Mouse (Mus musculus) thymus, postnatal 25 days (tissue): ENCODE measurements around the gene Magi2.

Experiments
- DNase-seq: peaks from one replicate; pipeline ENCODE4 v3.0.0; 2022

Gene Magi2

GRCm38 (mm10) chr5:20620596-20621511 lies 1394.0 kb downstream of the Magi2 start:
- DNase-seq: no peak

- no peak for DNase-seq
Observed at GRCm38 (mm10) chr5:20622417-20622816, 1395.6 kb downstream of the Magi2 start.

GRCm38 (mm10) chr5:20622837-20623573 lies 1396.2 kb downstream of the Magi2 start:
- no peak for DNase-seq

DNA sequence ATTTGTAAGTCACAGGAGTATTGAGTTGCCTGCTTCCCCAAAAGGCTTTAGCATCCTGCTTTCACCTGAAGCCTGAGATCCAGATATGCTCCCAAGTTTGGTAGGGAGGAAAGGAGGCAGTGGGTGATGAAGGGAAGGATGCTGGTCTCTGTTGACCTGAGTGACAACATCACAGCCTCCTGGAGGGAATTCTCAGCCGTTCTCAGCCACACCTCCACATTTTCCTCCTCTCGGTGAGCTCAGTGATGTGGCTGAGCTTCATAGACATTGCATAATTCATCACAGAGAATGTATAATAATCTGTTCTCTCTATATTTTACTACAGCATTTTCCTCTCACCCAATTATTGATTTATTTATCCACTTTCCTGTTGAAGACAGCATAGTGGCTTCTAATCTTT lies 1398.3 kb downstream of the Magi2 start:
- no peak for DNase-seq

DNA sequence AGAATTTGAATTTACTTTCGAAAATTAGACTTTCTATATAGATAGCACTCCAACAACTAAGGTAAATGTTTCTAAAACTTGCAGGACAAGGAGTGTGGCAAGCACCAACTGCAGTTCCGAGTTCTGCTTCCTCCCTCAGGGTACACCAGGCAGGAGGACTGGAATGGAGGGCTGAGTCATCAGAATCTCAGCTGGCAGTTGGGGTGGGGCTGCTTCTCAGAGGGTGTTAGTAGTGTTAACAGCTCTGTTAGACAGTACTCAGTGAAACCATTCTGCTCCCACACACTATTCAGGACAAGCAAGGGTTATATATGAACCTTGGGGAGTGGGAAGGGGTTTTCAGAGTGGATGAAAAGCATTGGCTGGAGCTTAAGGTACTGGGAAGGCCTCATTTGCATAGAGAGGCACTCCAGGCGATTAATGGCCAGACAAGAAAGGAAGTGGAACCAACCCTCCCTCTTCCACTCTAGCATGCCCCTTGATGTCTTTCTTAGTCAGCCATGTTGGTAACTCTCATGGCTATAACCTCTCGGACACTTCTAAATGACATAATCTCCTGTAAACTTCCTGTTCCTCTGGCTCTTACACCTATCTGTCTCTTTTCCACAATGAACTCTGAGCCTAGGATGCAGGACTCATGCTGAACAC lies 1402.2 kb downstream of the Magi2 start:
- DNase-seq: no peak

GRCm38 (mm10) chr5:20634046-20634769 lies 1407.4 kb downstream of the Magi2 start:
- DNase-seq: no peak

- no peak for DNase-seq
Observed at GRCm38 (mm10) chr5:20634822-20635221, 1408.0 kb downstream of the Magi2 start.

DNA sequence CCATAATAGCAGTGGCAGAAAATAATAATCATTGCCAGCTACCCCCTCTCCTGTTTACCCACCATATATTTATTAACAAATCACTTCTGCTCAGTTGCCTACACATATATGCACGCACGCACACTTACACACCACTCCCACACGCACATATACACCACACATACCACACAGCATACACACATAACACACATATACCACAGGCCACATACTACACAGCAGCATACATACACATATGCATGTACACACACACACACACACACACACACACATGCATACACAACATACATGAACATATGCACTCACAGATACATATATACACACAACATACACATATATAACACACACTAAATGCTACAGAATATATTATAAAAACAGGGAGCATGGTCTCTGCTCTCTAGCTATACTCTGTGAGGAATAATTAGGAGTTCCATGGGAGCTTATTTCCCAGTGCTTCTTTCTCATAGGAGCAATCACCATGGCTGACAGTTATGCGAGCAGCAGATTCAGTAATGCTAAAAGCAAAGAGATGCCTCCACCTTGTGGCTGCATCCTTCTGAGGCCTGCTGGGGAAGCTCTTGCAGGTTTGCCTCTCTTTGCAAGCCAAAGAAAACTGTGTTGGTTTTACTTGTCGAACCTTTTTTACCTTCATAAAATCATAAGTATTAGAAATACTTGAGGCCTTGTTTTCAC lies 1410.6 kb downstream of the Magi2 start:
- DNase-seq: no peak

DNA sequence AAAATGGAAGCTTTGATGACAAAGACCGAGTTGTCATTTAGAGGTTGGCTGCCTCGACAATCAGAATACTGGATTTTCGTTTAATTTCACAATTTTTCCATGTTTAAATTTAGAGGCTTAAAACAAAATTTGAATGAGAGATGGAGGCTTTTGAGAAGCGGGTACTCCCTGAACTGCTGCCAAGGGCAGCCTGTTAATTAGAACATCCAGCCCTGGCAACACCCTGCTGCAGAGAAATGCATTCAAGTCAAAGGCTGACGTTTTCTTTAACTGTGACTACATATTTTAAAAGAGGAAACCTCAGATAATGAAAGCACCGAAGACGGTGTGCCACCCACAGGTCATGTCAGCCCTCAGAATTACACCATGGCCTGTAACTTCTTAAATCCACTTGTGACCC lies 1415.4 kb downstream of the Magi2 start:
- no peak for DNase-seq

- DNase-seq: no peak
Observed at GRCm38 (mm10) chr5:20643741-20644140, 1416.9 kb downstream of the Magi2 start.

GRCm38 (mm10) chr5:20646947-20647346 lies 1420.1 kb downstream of the Magi2 start:
- no peak for DNase-seq

- no peak for DNase-seq
Observed at GRCm38 (mm10) chr5:20653425-20654185, 1426.8 kb downstream of the Magi2 start.

DNA sequence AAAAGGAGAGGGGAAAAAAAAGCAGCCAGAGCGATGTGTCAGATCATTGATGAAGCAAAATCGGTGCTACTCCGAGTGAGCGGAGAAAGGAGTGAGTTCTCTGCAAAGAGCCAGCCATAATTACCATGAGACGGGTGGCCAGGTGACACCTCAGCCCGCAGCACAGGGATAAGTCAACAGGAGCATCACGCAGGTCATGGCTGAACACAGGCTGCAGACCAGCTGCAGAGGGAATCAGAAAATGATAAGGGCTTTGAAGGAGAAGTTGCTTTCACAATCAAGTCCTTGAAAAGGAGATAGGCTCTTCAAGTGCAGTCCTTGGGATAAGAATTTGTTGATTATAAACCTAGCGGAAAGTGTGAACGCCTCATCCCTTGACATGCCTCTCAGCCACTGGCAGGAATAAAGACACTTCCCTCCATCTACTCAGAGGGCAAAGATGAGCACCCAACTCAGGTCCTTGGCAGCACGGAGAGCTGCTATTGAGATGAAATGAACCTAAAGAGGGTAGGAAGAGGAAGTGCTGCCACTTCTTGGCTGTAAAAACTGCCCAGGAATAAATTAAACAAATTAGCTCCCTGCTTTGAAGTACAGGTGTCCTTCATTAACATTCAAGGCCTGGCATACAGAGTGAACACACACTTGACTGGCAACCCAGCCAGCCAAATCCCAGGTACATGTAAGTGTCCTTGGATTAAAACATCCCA lies 1428.1 kb downstream of the Magi2 start:
- DNase-seq: no peak

- no peak for DNase-seq
Observed at GRCm38 (mm10) chr5:20657056-20657455, 1430.2 kb downstream of the Magi2 start.

- no peak for DNase-seq
Observed at GRCm38 (mm10) chr5:20667601-20668000, 1440.8 kb downstream of the Magi2 start.

DNA sequence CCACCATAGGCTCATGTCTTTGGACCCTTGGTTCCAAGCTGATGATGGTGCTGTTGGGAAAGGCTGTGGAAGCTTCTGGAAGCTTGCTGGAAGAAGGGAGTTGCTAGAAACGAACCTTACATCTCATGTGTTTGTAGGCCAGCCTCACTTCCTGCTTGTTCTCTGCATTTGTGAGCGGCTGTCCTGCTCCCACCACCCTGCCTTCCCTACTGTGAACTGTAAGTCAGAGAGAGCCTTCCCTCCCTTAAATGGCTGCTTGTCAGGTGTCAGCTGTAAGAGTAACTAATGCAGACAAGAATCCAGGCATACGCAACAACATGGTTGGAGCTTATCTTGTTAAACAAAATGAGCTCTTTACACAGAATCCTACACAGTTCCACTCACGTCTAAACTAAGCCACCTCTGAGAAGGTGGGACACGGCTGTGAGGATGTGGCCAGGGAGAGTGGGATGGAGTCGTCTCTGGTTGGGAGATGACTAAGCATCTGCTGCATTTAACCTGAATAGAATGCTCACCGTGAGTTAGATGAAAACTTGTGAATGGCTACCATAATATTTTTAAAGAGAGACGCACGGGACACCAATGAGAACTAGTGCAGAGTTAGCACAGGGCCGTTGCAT lies 1442.0 kb downstream of the Magi2 start:
- DNase-seq: no peak

- no peak for DNase-seq
Observed at GRCm38 (mm10) chr5:20669456-20669855, 1442.6 kb downstream of the Magi2 start.

- no peak for DNase-seq
Observed at GRCm38 (mm10) chr5:20671826-20672225, 1445.0 kb downstream of the Magi2 start.

DNA sequence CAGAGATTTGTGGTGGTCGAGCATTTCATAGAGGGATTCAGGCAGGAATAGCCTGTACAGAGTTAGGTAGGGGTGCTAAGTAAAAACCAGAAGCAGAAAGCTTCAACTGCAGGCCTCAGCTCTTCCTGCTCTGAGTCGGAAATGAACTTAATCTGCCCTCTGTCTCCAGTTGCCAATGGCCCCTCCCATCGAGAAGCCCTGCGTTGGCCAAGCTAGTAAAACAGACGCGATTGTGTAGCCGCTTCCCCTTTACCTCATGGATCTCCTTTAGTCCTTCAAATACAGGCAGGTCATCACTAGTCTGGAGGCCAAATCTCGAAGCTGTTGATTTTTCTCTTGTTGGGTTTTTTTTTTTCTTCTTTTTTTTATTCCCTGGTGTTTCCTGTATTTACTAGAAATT lies 1447.7 kb downstream of the Magi2 start:
- no peak for DNase-seq

GRCm38 (mm10) chr5:20675163-20675665 lies 1448.4 kb downstream of the Magi2 start:
- DNase-seq: no peak
